Mouse (Mus musculus): ENCODE results near the gene Ncoa5.

The Ncoa5 gene

GRCm38 (mm10) chr2:165043729-165044128 is 9.1 kb upstream of the Ncoa5 start:
- DNase-seq, result no peak

- DNase-seq, result no peak
Observed at GRCm38 (mm10) chr2:165043090-165043636, 8.5 kb upstream of the Ncoa5 start.

GRCm38 (mm10) chr2:165042126-165042525 is 7.5 kb upstream of the Ncoa5 start:
- no peak for DNase-seq

GRCm38 (mm10) chr2:165037415-165037814 is 2.7 kb upstream of the Ncoa5 start:
- DNase-seq, result no peak

GRCm38 (mm10) chr2:165035058-165035431 is 378 bp upstream of the Ncoa5 start:
- no peak for DNase-seq

GRCm38 (mm10) chr2:165033306-165033705 is 1.4 kb downstream of the Ncoa5 start:
- DNase-seq, result no peak

- peak; percentile 42 for DNase-seq
Observed at GRCm38 (mm10) chr2:165032533-165032932, 2.1 kb downstream of the Ncoa5 start.

GRCm38 (mm10) chr2:165027163-165027562 is 7.5 kb downstream of the Ncoa5 start:
- DNase-seq, result no peak

GRCm38 (mm10) chr2:165020490-165020889 is 14.2 kb downstream of the Ncoa5 start:
- DNase-seq, result no peak

GRCm38 (mm10) chr2:165014935-165015334 is 19.7 kb downstream of the Ncoa5 start:
- DNase-seq, result no peak

- no peak for DNase-seq
Observed at GRCm38 (mm10) chr2:165010351-165010750, 24.3 kb downstream of the Ncoa5 start.

GRCm38 (mm10) chr2:165009581-165009980 is 25.1 kb downstream of the Ncoa5 start:
- DNase-seq, result no peak

GRCm38 (mm10) chr2:165009161-165009560 is 25.5 kb downstream of the Ncoa5 start:
- no peak for DNase-seq

- no peak for DNase-seq
Observed at GRCm38 (mm10) chr2:165007986-165008385, 26.7 kb downstream of the Ncoa5 start.

GRCm38 (mm10) chr2:165006813-165007212 is 27.9 kb downstream of the Ncoa5 start:
- no peak for DNase-seq

GRCm38 (mm10) chr2:165004237-165004636 is 30.4 kb downstream of the Ncoa5 start:
- DNase-seq, result no peak

- DNase-seq, result no peak
Observed at GRCm38 (mm10) chr2:165003108-165003507, 31.6 kb downstream of the Ncoa5 start.

- no peak for DNase-seq
Observed at GRCm38 (mm10) chr2:165001958-165002357, 32.7 kb downstream of the Ncoa5 start.

- peak; percentile 65 for DNase-seq
Observed at GRCm38 (mm10) chr2:164997721-164998428, 36.8 kb downstream of the Ncoa5 start.

- no peak for DNase-seq
Observed at GRCm38 (mm10) chr2:164996848-164997720, 37.6 kb downstream of the Ncoa5 start.

- no peak for DNase-seq
Observed at GRCm38 (mm10) chr2:164995976-164996375, 38.7 kb downstream of the Ncoa5 start.

- no peak for DNase-seq
Observed at GRCm38 (mm10) chr2:164994659-164995428, 39.8 kb downstream of the Ncoa5 start.

- DNase-seq, result no peak
Observed at GRCm38 (mm10) chr2:164994156-164994555, 40.5 kb downstream of the Ncoa5 start.
